11 mouse cellular contexts compared by ENCODE assay signal in genomic region chr9:24777961-24778360, GRCm38 (mm10). TPM values are rescaled to one million over a fixed set of nuclear protein-coding genes. Genes with fewer than 3 reads are reported as not detected.
DNase-seq lines count a peak whose midpoint lies in the region; ATAC-seq lines count a peak whose summit lies in the region.
"Had no signal": no experiment of that assay in that cellular context is flagged by ENCODE, and none has a peak within 500 bp of the region (broad histone marks: within the 10 kb centered on the region; RNA-seq: fewer than 3 reads in every experiment).

No protein-coding gene starts in this region.

- no peaks in the 10 kb centered on the region for H3K9me3 ChIP-seq in midbrain, embryonic 14.5 days (ENCODE audit: control insufficient read depth, low read length)
- no peaks in the 10 kb centered on the region for H3K9me3 ChIP-seq in midbrain, embryonic 16.5 days (replicated peaks; ENCODE audit: control insufficient read depth, low read length, poor library complexity, severe bottlenecking)
- no peaks in the 10 kb centered on the region; the same call in 1 of the 2 replicates for H3K9me3 ChIP-seq in embryonic facial prominence, embryonic 13.5 days

- whole genome bisulfite sequencing in midbrain, embryonic 14.5 days: 0% methylated on average over 14 of the region's 14 CpGs
- WGBS in midbrain, embryonic 16.5 days: 2% methylated on average over 14 of the region's 14 CpGs
- under 1% methylated on average over 14 of the region's 14 CpGs for WGBS in embryonic facial prominence, embryonic 13.5 days

- H3K36me3 ChIP-seq in midbrain, embryonic 14.5 days (ENCODE audit: control insufficient read depth, insufficient read depth, low read length): no peaks in the 10 kb centered on the region
- H3K36me3 ChIP-seq in midbrain, embryonic 16.5 days (ENCODE audit: control insufficient read depth, insufficient read depth, low read length): no peaks in the 10 kb centered on the region
- H3K36me3 ChIP-seq in embryonic facial prominence, embryonic 13.5 days: no peaks in the 10 kb centered on the region

- ATAC-seq in midbrain, embryonic 14.5 days (ENCODE audit: low FRiP score, low TSS enrichment): no peak
- no peak for ATAC-seq in midbrain, embryonic 16.5 days
- ATAC-seq in embryonic facial prominence, embryonic 13.5 days (ENCODE audit: insufficient number of reproducible peaks, insufficient read depth, low FRiP score, low TSS enrichment, low read depth): no peak
- ATAC-seq in inflammation-experienced regulatory T-cells, adult 6 months: no peak
- ATAC-seq: Patski had no signal

- peak; percentile 47 for DNase-seq in midbrain, embryonic 14.5 days
- DNase-seq in heart, postnatal 36 days: peak; percentile 64 to 65
- peak; percentile 62 for DNase-seq in retina, embryonic 14.5 days (ENCODE audit: low spot score)
- DNase-seq in cerebellum, adult 11 months: no peak
- no peak for DNase-seq in spleen, postnatal 14 days (ENCODE audit: low spot score in 2 of 2)
- DNase-seq: right cerebral cortex, postnatal 4 days had no signal

- H3K4me2 ChIP-seq in midbrain, embryonic 14.5 days (ENCODE audit: low read length): no peak overlapping the region
- H3K4me2 ChIP-seq in midbrain, embryonic 16.5 days (ENCODE audit: low read length): no peak overlapping the region
- peak overlapping the region; percentile 22 for H3K4me2 ChIP-seq in embryonic facial prominence, embryonic 13.5 days

- H3K9ac ChIP-seq in midbrain, embryonic 14.5 days (replicated peaks; ENCODE audit: low read length): no peak overlapping the region
- no peak overlapping the region for H3K9ac ChIP-seq in midbrain, embryonic 16.5 days (ENCODE audit: low read depth, low read length)
- no peak overlapping the region for H3K9ac ChIP-seq in embryonic facial prominence, embryonic 13.5 days

- H3K27ac ChIP-seq in midbrain, embryonic 14.5 days (replicated peaks; ENCODE audit: low read depth, low read length): no peak overlapping the region
- no peak overlapping the region for H3K27ac ChIP-seq in midbrain, embryonic 16.5 days (ENCODE audit: low read length)
- no peak overlapping the region for H3K27ac ChIP-seq in embryonic facial prominence, embryonic 13.5 days

- no peak overlapping the region for H3K4me3 ChIP-seq in midbrain, embryonic 14.5 days (replicated peaks; ENCODE audit: low read depth, low read length)
- no peak overlapping the region for H3K4me3 ChIP-seq in midbrain, embryonic 16.5 days (ENCODE audit: low read depth, low read length)
- H3K4me3 ChIP-seq in embryonic facial prominence, embryonic 13.5 days: 0 out of 2 replicates have a peak overlapping the region, but pooled peaks have one; percentile 1

- intact Hi-C loops in heart, postnatal 36 days (cut with DNase I): loop anchor here (5.0 kb wide), 1 partner anchor 249 kb away; no protein-coding TSS in a partner anchor

- H3K4me1 ChIP-seq in midbrain, embryonic 14.5 days (ENCODE audit: control insufficient read depth, insufficient read depth, low read length): peaks cover 5% of the 10 kb centered on the region
- H3K4me1 ChIP-seq in midbrain, embryonic 16.5 days (ENCODE audit: control insufficient read depth, insufficient read depth, low read length): peaks cover 10% of the 10 kb centered on the region
- H3K4me1 ChIP-seq in embryonic facial prominence, embryonic 13.5 days: peaks cover 28% of the 10 kb centered on the region

- H3K27me3 ChIP-seq in midbrain, embryonic 14.5 days (ENCODE audit: control insufficient read depth, insufficient read depth, low read length): peaks cover 91% of the 10 kb centered on the region
- peaks cover 68% of the 10 kb centered on the region for H3K27me3 ChIP-seq in midbrain, embryonic 16.5 days (ENCODE audit: control insufficient read depth, insufficient read depth, low read depth, low read length)
- H3K27me3 ChIP-seq in embryonic facial prominence, embryonic 13.5 days: peaks cover 99% of the 10 kb centered on the region

RNA-seq across cellular contexts. Expression of gene Tbx20, which starts 3.9 kb away (rescaled TPM):
- polyA plus RNA-seq in midbrain, embryonic 14.5 days (2014; fragmentation: Nextera tagmentation; extraction: Ambion mirVana): 0.05 TPM in 1 of 2 replicates, not detected in the other
- polyA plus RNA-seq in midbrain, embryonic 16.5 days (2015; fragmentation: Nextera tagmentation; extraction: Ambion mirVana): 0.04 and 0.30 TPM in 2 replicates
- polyA plus RNA-seq in embryonic facial prominence, embryonic 13.5 days (2015; fragmentation: Nextera tagmentation; extraction: Ambion mirVana): 0.10 and 0.56 TPM in 2 replicates
- total RNA-seq in heart, postnatal 36 days (2021): 10 to 100 TPM; 69.2 to 97.3 TPM
- not detected for polyA plus RNA-seq in inflammation-experienced regulatory T-cells, adult 6 months (2017; shearing (Covaris generic))
- total RNA-seq: megakaryocyte-erythroid progenitor cell, adult 5-6 weeks had no signal

Comparison
In these comparisons a context has a peak if more than half of its experiments do, and no peak if none do; other contexts are left out.
1. DNase-seq: peak in midbrain, embryonic 14.5 days (single experiment), heart, postnatal 36 days (2 of 2) and retina, embryonic 14.5 days (single experiment); none in cerebellum, adult 11 months (single experiment) and spleen, postnatal 14 days (0 of 2).